Mouse (Mus musculus) CH12.LX (cell line): ENCODE data around the gene Cd5. TPM values are rescaled to one million over a fixed set of nuclear protein-coding genes. Genes with fewer than 3 reads are reported as not detected.

Experiments used
- DNase-seq: peaks from one replicate; pipeline ENCODE4 v3.0.0-alpha.2; 2013; ENCODE audit errors: extremely low read depth
- H3K27ac ChIP-seq: 2 replicates; pipeline ENCODE4 v1.5.1; 2012; ENCODE audit warnings: low read depth, mild to moderate bottlenecking, control low read depth, moderate library complexity; ENCODE audit not compliant: insufficient read depth
- H3K27me3 ChIP-seq: replicated peaks from 2 replicates; pipeline ENCODE3; 2012; ENCODE audit warnings: inconsistent platforms
- H3K36me3 ChIP-seq, 2 experiments: replicated peaks in 1 of 2; 2 replicates each; pipeline versions ENCODE3 to v1.6.1; 2012; ENCODE audit warnings: inconsistent platforms in 1 of 2, low read length in 1 of 2, mild to moderate bottlenecking in 1 of 2, mixed read lengths in 1 of 2, moderate library complexity in 1 of 2; ENCODE audit not compliant: control insufficient read depth in 1 of 2, insufficient read depth in 1 of 2
- H3K4me1 ChIP-seq, 2 experiments: 2 replicates each; pipeline ENCODE4 v1.6.1; 2012; ENCODE audit warnings: inconsistent platforms in 1 of 2, moderate library complexity in 1 of 2; ENCODE audit not compliant: insufficient read depth in 2 of 2, control insufficient read depth in 1 of 2
- H3K4me2 ChIP-seq: 2 replicates; pipeline ENCODE4 v1.6.1; 2012; ENCODE audit warnings: low read depth, mild to moderate bottlenecking, control low read depth; ENCODE audit not compliant: poor library complexity, insufficient read depth, severe bottlenecking
- H3K4me3 ChIP-seq, 3 experiments: fragments of 150-350 bp in 1 of 3; sonication (generic) in 1 of 3; replicated peaks in 1 of 3; 2 replicates each; pipeline versions ENCODE3 to v1.5.1; 2011 to 2012; ENCODE audit warnings: low read depth in 2 of 3, low read length in 2 of 3, mild to moderate bottlenecking in 2 of 3, moderate library complexity in 2 of 3, control low read depth in 1 of 3, improper control_type of control experiment in 1 of 3, inconsistent platforms in 1 of 3, mixed read lengths in 1 of 3; ENCODE audit not compliant: poor library complexity in 1 of 3
- H3K79me2 ChIP-seq: replicated peaks from 2 replicates; pipeline ENCODE4 v1.6.1; 2012; ENCODE audit warnings: mild to moderate bottlenecking, moderate library complexity; ENCODE audit not compliant: control insufficient read depth, poor library complexity, insufficient read depth, severe bottlenecking; ENCODE audit errors: extremely low read depth
- H3K9ac ChIP-seq: 2 replicates; pipeline ENCODE4 v1.6.1; 2012; ENCODE audit warnings: low read depth, mild to moderate bottlenecking, control low read depth, moderate library complexity; ENCODE audit not compliant: insufficient read depth
- H3K9me3 ChIP-seq: replicated peaks from 2 replicates; pipeline ENCODE3; 2012; ENCODE audit warnings: low read length, inconsistent platforms, mixed read lengths
- BHLHE40 ChIP-seq: IDR thresholded peaks from 2 replicates; pipeline ENCODE4 v1.6.1; 2011; ENCODE audit warnings: mild to moderate bottlenecking, low read depth, low read length, improper control_type of control experiment
- CTCF ChIP-seq, 2 experiments: IDR thresholded peaks in 1 of 2; conservative IDR thresholded peaks in 1 of 2; 2 replicates each; pipeline ENCODE4 v1.5.1; 2011 to 2012; ENCODE audit warnings: low read depth in 2 of 2, low read length in 2 of 2, improper control_type of control experiment in 1 of 2, inconsistent platforms in 1 of 2, mild to moderate bottlenecking in 1 of 2, moderate library complexity in 1 of 2
- EP300 ChIP-seq: IDR thresholded peaks from 2 replicates; pipeline ENCODE4 v1.6.1; 2011; ENCODE audit warnings: low read length, improper control_type of control experiment
- GABPA ChIP-seq: IDR thresholded peaks from 2 replicates; pipeline ENCODE4 v1.6.1; 2012; ENCODE audit warnings: low read depth, low read length, improper control_type of control experiment, inconsistent platforms; ENCODE audit not compliant: insufficient replicate concordance
- HCFC1 ChIP-seq: IDR thresholded peaks from 2 replicates; pipeline ENCODE4 v1.6.1; 2012; ENCODE audit warnings: low read depth, mild to moderate bottlenecking, inconsistent platforms, low read length, improper control_type of control experiment
- JUN ChIP-seq: IDR thresholded peaks from 2 replicates; pipeline ENCODE4 v1.6.1; 2011; ENCODE audit warnings: low read depth, mild to moderate bottlenecking, low read length, improper control_type of control experiment, moderate library complexity; ENCODE audit not compliant: insufficient read depth
- MYC ChIP-seq: IDR thresholded peaks from 2 replicates; pipeline ENCODE4 v1.6.1; 2011; ENCODE audit warnings: low read depth, mild to moderate bottlenecking, improper control_type of control experiment, low read length
- POLR2A ChIP-seq: IDR thresholded peaks from 2 replicates; pipeline ENCODE4 v1.6.1; 2011; ENCODE audit warnings: low read depth, mild to moderate bottlenecking, improper control_type of control experiment, low read length
- ZNF384 ChIP-seq: IDR thresholded peaks from 2 replicates; pipeline ENCODE4 v1.6.1; 2012; ENCODE audit warnings: low read depth, low read length, improper control_type of control experiment, inconsistent platforms
- dilution Hi-C: fragments of 300-500 bp; cut with MboI; formaldehyde crosslinking; loops from 2 replicates; pipeline ENCODE4 v1.14.3; 2020; ENCODE audit warnings: low sequenced_read_pairs; ENCODE audit not compliant: extremely low pct_unique_long_range_greater_than_20kb, extremely low pct_ligation_motif_present
- in situ Hi-C: fragments of 300-500 bp; cut with MboI; formaldehyde crosslinking; loops from 3 replicates; pipeline ENCODE4 v1.14.3; 2019; ENCODE audit warnings: low sequenced_read_pairs, low pct_ligation_motif_present, low pct_unique_long_range_greater_than_20kb, mixed read lengths
- polyA plus RNA-seq: library from polyadenylated mRNA; unstranded; fragments of >175 nt; gene quantifications from 2 replicates; pipeline ENCODE4 v1.2.1, GENCODE M21; 2012; ENCODE audit warnings: low read depth; ENCODE audit not compliant: insufficient read length
- total RNA-seq, 2 experiments: library from RNA; depleted of rRNA; stranded (reverse); fragments of 300-350 nt in 1 of 2; fragments of >200 nt in 1 of 2; gene quantifications; 2 replicates each; pipeline ENCODE4 v1.2.3; 2012 to 2014

Cd5 gene
- total and polyA plus RNA-seq, 3 experiments, result 8.7 to 51.4 (median 17.7) TPM

GRCm38 (mm10) chr19:10747182-10747581 is 8.4 kb upstream of the Cd5 start:
- peak overlapping the region in 2 of 3 experiments; percentile 5 to 55 for H3K4me3 ChIP-seq
- peak overlapping the region; percentile 67 for H3K9ac ChIP-seq
- peaks cover 31% of the 10 kb centered on the region for H3K79me2 ChIP-seq
- peak overlapping the region; percentile 96 for H3K27ac ChIP-seq
- DNase-seq, result no peak
- dilution Hi-C loops, result no loop called here
- in situ Hi-C loops, result no loop called here
- no peaks in the 10 kb centered on the region for H3K27me3 ChIP-seq
- H3K36me3 ChIP-seq, result peaks cover 0 to 17% of the 10 kb centered on the region in 2 experiments
- no peak for TF ChIP-seq CTCF (conservative IDR thresholded peaks at IDR 0.05 in 1 of 2, IDR thresholded peaks at IDR 0.05 in 1 of 2; ENCODE audit: low read depth in 2 of 2, low read length in 2 of 2)
- peak; percentile 38; the same call in 1 of the 2 replicates for TF ChIP-seq JUN
- peaks cover 29 to 83% of the 10 kb centered on the region in 2 experiments for H3K4me1 ChIP-seq
- peak overlapping the region; percentile 19 for H3K4me2 ChIP-seq
- no peaks in the 10 kb centered on the region for H3K9me3 ChIP-seq

- Histone ChIP-seq H3K9ac (peak overlapping the region; percentile 54), H3K27me3 (no peaks in the 10 kb centered on the region), H3K79me2 (peaks cover 17% of the 10 kb centered on the region), H3K36me3 (peaks cover 0 to 8% of the 10 kb centered on the region in 2 experiments), H3K27ac (peak overlapping the region; percentile 62), H3K4me1 (peaks cover 37 to 66% of the 10 kb centered on the region in 2 experiments), H3K4me3 (peak overlapping the region; percentile 62 to 91 (median 71)), H3K9me3 (no peaks in the 10 kb centered on the region), H3K4me2 (peak overlapping the region; percentile 96)
- no peak for DNase-seq
- in situ Hi-C loops (loop anchor here (5.0 kb wide), 1 partner anchor 85 kb away; no protein-coding TSS in a partner anchor), dilution Hi-C loops (no loop called here)
- no peak for TF ChIP-seq HCFC1
- TF ChIP-seq ZNF384, result no peak
- peak; percentile 31; the same call in 1 of the 2 replicates for TF ChIP-seq POLR2A
- TF ChIP-seq EP300, result no peak
These were observed 3.8 kb upstream of the Cd5 start for GRCm38 (mm10) chr19:10742565-10742964.

DNA sequence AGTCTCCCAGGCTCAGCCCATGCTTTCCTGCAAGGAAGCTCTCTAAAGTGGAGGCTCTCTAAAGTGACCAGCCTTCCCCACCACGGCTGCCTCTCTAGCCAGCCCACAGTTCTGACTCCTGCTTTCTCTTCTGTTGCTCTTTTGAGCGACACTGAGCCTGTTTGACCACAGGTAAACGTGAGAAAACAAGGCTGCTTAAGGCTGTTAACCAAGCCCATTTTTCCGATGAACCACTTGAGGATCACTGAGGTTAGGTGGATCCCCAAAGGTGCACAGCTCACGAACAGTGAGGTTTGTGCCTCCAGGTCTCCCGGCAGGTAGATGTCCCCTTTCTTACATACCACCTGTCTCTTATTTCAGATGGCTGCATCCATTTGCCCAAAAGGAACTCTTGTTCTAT is 3.3 kb upstream of the Cd5 start:
- in situ Hi-C loops, result loop anchor here (5.0 kb wide), 1 partner anchor 85 kb away; no protein-coding TSS in a partner anchor
- Histone ChIP-seq H3K4me1 (peaks cover 36 to 65% of the 10 kb centered on the region in 2 experiments), H3K9ac (peak overlapping the region; percentile 54), H3K79me2 (peaks cover 17% of the 10 kb centered on the region), H3K9me3 (no peaks in the 10 kb centered on the region), H3K27me3 (no peaks in the 10 kb centered on the region), H3K36me3 (peaks cover 0 to 7% of the 10 kb centered on the region in 2 experiments), H3K4me3 (peak overlapping the region; percentile 62 to 91 (median 71)), H3K4me2 (peak overlapping the region; percentile 96), H3K27ac (peak overlapping the region; percentile 62)
- DNase-seq, result no peak
- TF ChIP-seq MYC, result no peak
- TF ChIP-seq BHLHE40, result peak; percentile 79
- TF ChIP-seq GABPA, result no peak
- dilution Hi-C loops, result no loop called here
